Mouse (Mus musculus): ENCODE data around the gene Nenf. TPM values are rescaled to one million over a fixed set of nuclear protein-coding genes. Genes with fewer than 3 reads are reported as not detected.

Gene Nenf
- polyA plus RNA-seq, 1 experiment from 2014 or later, result 94.3 TPM

DNA sequence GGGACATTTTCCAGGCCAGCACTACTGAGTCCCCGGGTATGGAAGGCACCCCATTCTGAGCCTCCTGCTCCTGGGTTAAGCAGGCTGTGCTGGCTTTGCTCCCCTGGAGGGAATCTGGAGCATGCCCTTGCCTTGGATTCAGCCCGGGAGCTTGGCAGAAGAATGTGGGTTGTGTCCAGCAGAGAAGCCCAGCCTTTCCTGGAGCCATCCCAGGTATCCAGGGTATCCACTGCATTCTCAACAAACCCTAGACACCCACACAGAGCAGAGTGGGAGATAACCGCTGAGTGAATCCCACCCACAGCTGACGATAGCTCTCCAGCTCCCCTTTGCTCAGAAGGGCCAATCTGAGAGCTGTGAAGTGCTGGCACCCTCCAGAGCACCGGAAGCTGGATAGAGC lies 21.5 kb downstream of the Nenf start:
- H3K36me3 ChIP-seq, result no peaks in the 10 kb centered on the region
- H3K27ac ChIP-seq, result no peak overlapping the region
- H3K4me3 ChIP-seq (replicated peaks), result no peak overlapping the region
- 61% methylated on average over 5 of the region's 5 CpGs for WGBS
- ATAC-seq, result peak; percentile 29
- H3K4me1 ChIP-seq (replicated peaks), result peaks cover 4% of the 10 kb centered on the region; the same call in 1 of the 2 replicates
- H3K9me3 ChIP-seq, result no peaks in the 10 kb centered on the region
- no peak overlapping the region for H3K9ac ChIP-seq
- no peak overlapping the region for H3K4me2 ChIP-seq (replicated peaks)
- no peaks in the 10 kb centered on the region for H3K27me3 ChIP-seq (replicated peaks)

DNA sequence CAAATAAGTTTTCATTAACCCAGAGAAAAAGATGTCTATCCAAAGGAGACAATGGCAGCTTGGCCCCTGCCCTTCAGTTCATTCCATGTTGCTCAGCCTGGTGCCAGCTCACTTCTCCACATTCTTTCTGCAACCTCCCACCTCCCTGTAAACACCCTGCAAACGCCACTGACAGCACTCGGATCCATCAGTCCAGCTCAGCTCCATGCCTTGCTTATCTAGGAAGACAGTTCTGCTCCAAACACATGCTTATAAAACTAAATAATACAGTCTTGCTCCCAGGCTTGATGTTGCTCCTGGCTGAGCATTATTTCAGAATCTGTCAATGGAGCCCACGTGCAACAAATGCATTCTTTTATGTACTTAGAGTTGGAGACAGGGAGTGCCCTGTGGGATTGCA lies 22.2 kb downstream of the Nenf start:
- Histone ChIP-seq H3K36me3 (no peaks in the 10 kb centered on the region), H3K27me3 (replicated peaks) (no peaks in the 10 kb centered on the region), H3K4me2 (replicated peaks) (no peak overlapping the region), H3K27ac (no peak overlapping the region), H3K9ac (no peak overlapping the region), H3K9me3 (no peaks in the 10 kb centered on the region), H3K4me3 (replicated peaks) (no peak overlapping the region), H3K4me1 (replicated peaks) (peaks cover 4% of the 10 kb centered on the region; the same call in 1 of the 2 replicates)
- ATAC-seq, result no peak
- 32% methylated on average over 3 of the region's 3 CpGs for WGBS

DNA sequence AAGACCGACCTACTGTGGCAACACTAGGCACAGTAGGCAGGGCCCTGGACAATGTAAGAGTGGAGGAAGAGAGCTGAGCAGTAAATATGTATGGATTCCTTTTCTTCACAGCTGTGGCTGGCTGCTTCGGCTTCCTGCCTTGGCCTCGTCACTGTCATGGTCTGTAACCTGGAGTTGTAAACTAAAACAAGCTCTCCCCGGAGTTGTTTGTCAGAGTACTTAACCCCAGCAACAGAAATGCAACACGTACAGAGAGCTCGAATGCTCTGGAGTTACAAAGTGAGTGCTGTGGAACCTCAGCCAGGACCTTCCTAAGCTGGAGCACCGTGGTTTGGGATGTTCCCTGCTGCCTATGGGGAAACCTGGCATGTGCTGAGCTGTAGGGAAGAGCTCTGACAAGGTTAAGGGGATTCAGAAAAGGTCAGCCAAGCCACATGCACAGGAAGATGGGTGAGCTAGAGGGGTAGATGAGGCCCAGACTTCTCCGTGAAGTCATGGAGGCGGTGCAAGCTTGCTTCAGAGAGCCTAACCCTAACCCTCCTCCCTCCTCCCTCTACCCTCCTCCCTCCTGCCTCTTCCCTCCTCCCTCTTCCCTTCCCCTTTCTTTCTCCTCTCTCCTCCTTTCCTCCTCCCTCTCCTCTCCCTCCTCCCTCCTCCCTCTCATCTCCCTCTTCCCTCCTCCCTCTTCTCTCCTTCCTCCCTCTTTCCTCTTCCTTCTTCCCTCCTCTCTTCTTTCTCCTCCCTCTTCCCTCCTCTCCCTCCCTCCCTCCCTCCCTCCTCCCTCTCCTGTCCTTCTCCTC lies 23.8 kb downstream of the Nenf start:
- Histone ChIP-seq H3K27me3 (replicated peaks) (no peaks in the 10 kb centered on the region), H3K27ac (no peak overlapping the region), H3K36me3 (no peaks in the 10 kb centered on the region), H3K9ac (no peak overlapping the region), H3K4me3 (replicated peaks) (no peak overlapping the region), H3K4me2 (replicated peaks) (no peak overlapping the region), H3K9me3 (no peaks in the 10 kb centered on the region), H3K4me1 (replicated peaks) (peaks cover 4% of the 10 kb centered on the region; the same call in 1 of the 2 replicates)
- peak; percentile 21; the same call in 1 of the 2 replicates for ATAC-seq
- 39% methylated on average over 9 of the region's 9 CpGs for WGBS

- H3K9ac ChIP-seq, result no peak overlapping the region
- H3K27ac ChIP-seq, result no peak overlapping the region
- H3K36me3 ChIP-seq, result no peaks in the 10 kb centered on the region
- 90% methylated on average over 2 of the region's 2 CpGs for WGBS
- H3K4me1 ChIP-seq (replicated peaks), result peaks cover 4% of the 10 kb centered on the region; the same call in 1 of the 2 replicates
- H3K9me3 ChIP-seq, result no peaks in the 10 kb centered on the region
- H3K4me3 ChIP-seq (replicated peaks), result no peak overlapping the region
- H3K4me2 ChIP-seq (replicated peaks), result no peak overlapping the region
- no peaks in the 10 kb centered on the region for H3K27me3 ChIP-seq (replicated peaks)
- ATAC-seq, result no peak
Observed at GRCm38 (mm10) chr1:191293051-191293450, 24.9 kb downstream of the Nenf start.

GRCm38 (mm10) chr1:191292348-191292747 lies 25.6 kb downstream of the Nenf start:
- H3K36me3 ChIP-seq, result no peaks in the 10 kb centered on the region
- ATAC-seq, result no peak
- WGBS, result 80% methylated on average over 5 of the region's 5 CpGs
- no peaks in the 10 kb centered on the region for H3K27me3 ChIP-seq (replicated peaks)
- H3K4me3 ChIP-seq (replicated peaks), result no peak overlapping the region
- no peak overlapping the region for H3K27ac ChIP-seq
- H3K4me1 ChIP-seq (replicated peaks), result peaks cover 4% of the 10 kb centered on the region; the same call in 1 of the 2 replicates
- H3K9me3 ChIP-seq, result no peaks in the 10 kb centered on the region
- no peak overlapping the region for H3K9ac ChIP-seq
- no peak overlapping the region for H3K4me2 ChIP-seq (replicated peaks)

DNA sequence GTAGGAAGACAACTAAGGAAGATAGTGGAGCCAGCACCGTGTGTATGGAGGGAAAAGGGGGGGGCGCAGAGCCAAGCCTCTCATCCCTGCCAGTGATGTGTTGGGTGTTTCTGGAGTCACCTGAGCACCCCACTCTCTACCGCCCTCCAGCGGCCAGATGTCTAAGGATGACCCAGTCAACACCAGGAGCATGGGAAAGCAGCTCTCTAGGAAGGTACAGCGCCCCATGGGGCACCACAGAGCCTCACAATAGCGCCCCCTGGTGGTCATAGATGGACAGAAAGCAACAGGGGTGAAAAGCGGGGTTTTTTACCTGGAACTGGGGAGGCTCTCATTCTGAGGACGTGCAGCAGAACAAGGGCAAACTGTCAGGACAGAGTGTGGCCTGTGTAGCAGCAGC lies 29.2 kb downstream of the Nenf start:
- no peak for ATAC-seq
- Histone ChIP-seq H3K4me3 (replicated peaks) (no peak overlapping the region), H3K36me3 (no peaks in the 10 kb centered on the region), H3K27ac (no peak overlapping the region), H3K9ac (no peak overlapping the region), H3K4me1 (replicated peaks) (no peaks in the 10 kb centered on the region), H3K27me3 (replicated peaks) (no peaks in the 10 kb centered on the region), H3K9me3 (no peaks in the 10 kb centered on the region), H3K4me2 (replicated peaks) (no peak overlapping the region)
- 34% methylated on average over 8 of the region's 8 CpGs for WGBS

DNA sequence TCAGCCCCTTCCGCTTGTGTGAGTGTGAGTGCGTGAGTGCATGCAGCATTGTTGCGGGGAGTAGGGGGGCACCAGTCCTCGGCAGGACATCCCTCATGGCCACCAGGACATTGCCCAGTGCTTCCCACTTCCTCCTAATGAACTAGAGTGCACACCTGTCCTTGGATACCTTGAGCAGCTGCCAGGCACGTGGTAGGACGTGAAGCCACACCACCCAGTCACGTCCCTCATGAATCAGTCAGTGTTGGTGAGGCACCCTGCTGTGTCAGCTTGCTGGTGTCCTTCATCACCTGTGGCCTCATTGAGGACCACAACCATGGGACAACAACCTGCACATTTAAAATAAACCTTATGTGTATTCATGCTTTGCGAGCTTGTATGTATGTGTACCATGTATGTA lies 33.5 kb downstream of the Nenf start:
- ATAC-seq, result no peak
- H3K36me3 ChIP-seq, result no peaks in the 10 kb centered on the region
- no peak overlapping the region for H3K4me3 ChIP-seq (replicated peaks)
- 0 out of 2 replicates have a peak, but pooled peaks cover 6% of the 10 kb centered on the region for H3K4me1 ChIP-seq (replicated peaks)
- H3K4me2 ChIP-seq (replicated peaks), result no peak overlapping the region
- no peaks in the 10 kb centered on the region for H3K9me3 ChIP-seq
- no peak overlapping the region for H3K27ac ChIP-seq
- no peaks in the 10 kb centered on the region for H3K27me3 ChIP-seq (replicated peaks)
- no peak overlapping the region for H3K9ac ChIP-seq
- WGBS, result 84% methylated on average over 8 of the region's 8 CpGs

GRCm38 (mm10) chr1:191283110-191284040 lies 34.6 kb downstream of the Nenf start:
- H3K4me3 ChIP-seq (replicated peaks), result no peak overlapping the region
- 78% methylated on average over 13 of the region's 13 CpGs for WGBS
- no peak overlapping the region; the same call in 1 of the 2 replicates for H3K4me2 ChIP-seq (replicated peaks)
- 0 out of 2 replicates have a peak, but pooled peaks cover 6% of the 10 kb centered on the region for H3K4me1 ChIP-seq (replicated peaks)
- no peaks in the 10 kb centered on the region for H3K27me3 ChIP-seq (replicated peaks)
- H3K9me3 ChIP-seq, result no peaks in the 10 kb centered on the region
- peak overlapping the region; percentile 81 for H3K27ac ChIP-seq
- H3K9ac ChIP-seq, result no peak overlapping the region
- H3K36me3 ChIP-seq, result no peaks in the 10 kb centered on the region
- ATAC-seq, result peak; percentile 95

GRCm38 (mm10) chr1:191282319-191282718 lies 35.7 kb downstream of the Nenf start:
- 92% methylated on average over 1 of the region's 1 CpGs for WGBS
- Histone ChIP-seq H3K27ac (0 out of 2 replicates have a peak overlapping the region, but pooled peaks have one; percentile 81), H3K9ac (no peak overlapping the region), H3K4me1 (replicated peaks) (0 out of 2 replicates have a peak, but pooled peaks cover 6% of the 10 kb centered on the region), H3K4me3 (replicated peaks) (no peak overlapping the region), H3K36me3 (no peaks in the 10 kb centered on the region), H3K4me2 (replicated peaks) (no peak overlapping the region), H3K27me3 (replicated peaks) (no peaks in the 10 kb centered on the region), H3K9me3 (no peaks in the 10 kb centered on the region)
- ATAC-seq, result no peak

DNA sequence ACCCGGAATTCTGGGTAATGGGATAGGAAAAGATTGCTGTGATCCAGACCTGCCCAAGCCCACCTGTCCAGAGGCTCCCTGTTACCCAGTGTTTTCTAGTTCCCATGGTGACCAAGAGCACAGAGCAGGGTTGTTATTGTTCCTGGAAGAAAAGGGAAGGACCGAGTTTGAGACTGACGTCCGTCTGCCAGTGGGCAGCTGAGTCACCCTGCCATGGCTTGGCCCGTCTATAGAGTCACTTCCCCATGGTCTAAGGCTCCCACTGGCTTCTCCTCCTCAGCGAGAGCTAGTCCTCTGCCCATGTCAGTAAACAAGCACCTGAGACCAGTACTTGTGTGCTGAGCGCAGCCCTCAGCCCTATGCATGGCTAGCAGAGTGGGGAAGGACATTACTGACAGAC lies 36.8 kb downstream of the Nenf start:
- Histone ChIP-seq H3K27me3 (replicated peaks) (no peaks in the 10 kb centered on the region), H3K27ac (no peak overlapping the region), H3K4me2 (replicated peaks) (no peak overlapping the region), H3K9ac (no peak overlapping the region), H3K4me1 (replicated peaks) (0 out of 2 replicates have a peak, but pooled peaks cover 6% of the 10 kb centered on the region), H3K4me3 (replicated peaks) (no peak overlapping the region), H3K9me3 (no peaks in the 10 kb centered on the region), H3K36me3 (no peaks in the 10 kb centered on the region)
- 62% methylated on average over 7 of the region's 7 CpGs for WGBS
- no peak for ATAC-seq

- no peak for ATAC-seq
- Histone ChIP-seq H3K27me3 (replicated peaks) (no peaks in the 10 kb centered on the region), H3K36me3 (no peaks in the 10 kb centered on the region), H3K27ac (no peak overlapping the region), H3K4me3 (replicated peaks) (no peak overlapping the region), H3K9me3 (no peaks in the 10 kb centered on the region), H3K4me2 (replicated peaks) (no peak overlapping the region), H3K4me1 (replicated peaks) (0 out of 2 replicates have a peak, but pooled peaks cover 7% of the 10 kb centered on the region), H3K9ac (no peak overlapping the region)
- 73% methylated on average over 4 of the region's 4 CpGs for WGBS
Observed at GRCm38 (mm10) chr1:191278324-191278723, 39.7 kb downstream of the Nenf start.

- Histone ChIP-seq H3K4me1 (replicated peaks) (0 out of 2 replicates have a peak, but pooled peaks cover 2% of the 10 kb centered on the region), H3K36me3 (no peaks in the 10 kb centered on the region), H3K9me3 (no peaks in the 10 kb centered on the region), H3K27ac (peak overlapping the region; percentile 23; the same call in 1 of the 2 replicates), H3K27me3 (replicated peaks) (no peaks in the 10 kb centered on the region), H3K4me3 (replicated peaks) (no peak overlapping the region), H3K9ac (no peak overlapping the region), H3K4me2 (replicated peaks) (no peak overlapping the region; the same call in 1 of the 2 replicates)
- peak; percentile 85 for ATAC-seq
- 57% methylated on average over 14 of the region's 14 CpGs for WGBS
Observed at GRCm38 (mm10) chr1:191277549-191278059, 40.4 kb downstream of the Nenf start.

Measured in intestine, embryonic 15.5 days (tissue).